Mouse (Mus musculus): Measurements from ENCODE around the gene Ulk4.

Ulk4 gene

GRCm38 (mm10) chr9:121196473-121196872, 80.5 kb downstream of the Ulk4 start:
- in situ Hi-C loops (cut with MboI, MseI), result loop anchor here (5.0 to 10.0 kb wide), 3 partner anchors 89 to 838 kb away; no protein-coding TSS in a partner anchor

GRCm38 (mm10) chr9:121195106-121195505, 81.9 kb downstream of the Ulk4 start:
- in situ Hi-C loops (cut with MboI, MseI), result loop anchor here (5.0 to 10.0 kb wide), 3 partner anchors 88 to 840 kb away; no protein-coding TSS in a partner anchor

GRCm38 (mm10) chr9:121192601-121193370, 84.2 kb downstream of the Ulk4 start:
- in situ Hi-C loops (cut with MboI, MseI), result loop anchor here in 1 of 2 experiments (10.0 kb wide), 1 partner anchor 842 kb away; no protein-coding TSS in a partner anchor

DNA sequence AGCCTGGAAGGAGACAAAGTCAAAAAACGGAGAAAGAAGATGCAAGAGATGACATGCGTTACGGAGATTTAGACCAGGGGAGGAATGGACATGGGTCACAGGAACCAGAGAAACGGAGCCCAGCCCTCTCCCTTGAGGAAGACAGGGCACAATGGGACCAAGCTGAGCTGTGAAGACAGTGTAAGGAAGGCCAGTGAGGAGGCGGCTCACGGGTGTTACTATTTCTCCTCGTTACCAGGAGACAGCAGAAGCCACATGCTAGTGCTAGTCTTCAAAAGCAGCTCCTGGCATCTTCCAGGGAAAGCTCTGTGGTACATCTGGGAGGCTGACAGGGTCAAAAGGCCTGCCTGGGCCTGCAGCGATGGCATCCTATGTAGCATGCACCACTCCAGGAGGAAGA, 89.2 kb downstream of the Ulk4 start:
- in situ Hi-C loops (cut with MboI, MseI), result no loop called here

- in situ Hi-C loops (cut with MboI, MseI), result no loop called here
Observed at GRCm38 (mm10) chr9:121185796-121186195, 91.2 kb downstream of the Ulk4 start.

DNA sequence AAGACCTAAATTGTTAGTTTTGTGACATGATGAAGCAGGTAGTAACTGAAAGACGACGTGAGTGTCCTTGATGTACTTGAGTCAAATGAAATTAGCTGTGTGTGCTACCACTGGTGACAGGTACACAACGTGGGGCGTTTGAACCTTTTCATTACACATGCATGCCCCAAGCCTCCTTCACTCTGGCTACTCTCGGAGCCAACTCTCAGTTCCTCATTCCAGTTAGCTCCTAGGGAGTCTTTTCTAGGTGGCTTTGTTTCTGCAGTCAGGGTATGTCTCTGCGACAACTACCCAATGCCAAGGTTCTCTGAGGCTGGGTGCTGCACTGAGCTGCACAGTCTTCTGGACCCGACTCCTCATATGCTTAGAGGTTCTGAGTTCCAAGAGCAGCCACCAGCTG, 100.6 kb downstream of the Ulk4 start:
- in situ Hi-C loops (cut with MboI, MseI), result no loop called here

DNA sequence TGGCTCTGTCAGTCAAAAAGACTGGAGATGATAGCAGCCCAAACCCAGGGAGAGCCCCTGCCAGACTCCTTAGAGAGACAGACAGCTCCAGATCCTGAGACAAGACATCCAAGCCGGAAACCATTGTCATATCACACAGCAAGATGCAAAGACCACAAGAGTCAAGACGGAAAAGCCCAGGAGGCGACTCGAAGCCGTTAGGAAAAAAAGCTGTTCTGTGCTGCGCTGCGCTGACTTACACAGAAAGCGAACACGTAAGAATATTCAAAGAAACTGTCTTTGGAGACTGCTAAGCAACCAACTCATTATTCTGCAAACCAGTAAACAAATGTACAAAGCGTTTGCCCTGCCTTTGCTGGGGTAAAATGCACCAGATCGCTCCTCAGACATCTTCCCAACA, 101.8 kb downstream of the Ulk4 start:
- in situ Hi-C loops (cut with MboI, MseI), result no loop called here

- in situ Hi-C loops (cut with MboI, MseI), result no loop called here
Observed at GRCm38 (mm10) chr9:121172123-121172522, 104.9 kb downstream of the Ulk4 start.

- in situ Hi-C loops (cut with MboI, MseI), result no loop called here
Observed at GRCm38 (mm10) chr9:121171609-121172008, 105.4 kb downstream of the Ulk4 start.

GRCm38 (mm10) chr9:121164607-121165006, 112.4 kb downstream of the Ulk4 start:
- in situ Hi-C loops (cut with MboI, MseI), result loop anchor here (5.0 to 10.0 kb wide), 3 partner anchors 43 to 810 kb away; no protein-coding TSS in a partner anchor

- in situ Hi-C loops (cut with MboI, MseI), result loop anchor here (5.0 to 10.0 kb wide), 3 partner anchors 45 to 812 kb away; no protein-coding TSS in a partner anchor
Observed at GRCm38 (mm10) chr9:121162789-121163188, 114.2 kb downstream of the Ulk4 start.

DNA sequence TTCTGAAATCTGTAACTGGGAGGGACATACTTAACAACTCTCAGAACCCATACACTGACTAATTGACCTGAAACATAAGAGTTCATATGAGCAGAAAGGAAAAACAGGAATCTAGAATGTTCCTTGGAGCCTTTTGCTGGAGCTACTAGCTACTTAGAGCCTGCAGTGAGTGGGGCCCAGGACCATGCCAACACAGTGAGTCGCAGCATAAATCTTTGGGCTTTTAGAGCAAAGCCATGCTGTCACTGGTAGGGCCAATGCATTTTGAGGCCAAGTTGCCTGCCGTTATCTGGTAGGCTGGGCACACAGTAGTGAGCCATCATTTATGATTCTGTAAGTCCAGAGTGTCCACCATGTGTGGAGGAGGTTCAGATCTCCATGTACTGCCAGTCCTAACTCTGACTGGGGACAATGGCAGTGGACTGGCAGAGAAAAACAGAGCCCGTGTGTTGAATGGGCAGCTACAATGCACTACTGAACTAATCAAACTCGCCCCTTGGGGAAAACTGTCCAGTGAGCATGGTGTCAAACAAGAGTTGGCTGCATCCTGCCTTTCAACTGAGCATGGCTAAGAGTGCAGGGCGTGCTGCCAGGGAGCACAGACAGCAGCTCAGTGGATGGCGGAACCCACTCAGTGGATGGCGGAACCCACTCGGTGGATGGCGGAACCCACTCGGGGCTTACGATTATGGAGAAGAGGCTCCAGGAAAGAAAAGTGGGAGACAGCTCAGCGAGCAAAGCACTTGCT, 115.0 kb downstream of the Ulk4 start:
- in situ Hi-C loops (cut with MboI, MseI), result loop anchor here (5.0 to 10.0 kb wide), 3 partner anchors 45 to 813 kb away; no protein-coding TSS in a partner anchor

DNA sequence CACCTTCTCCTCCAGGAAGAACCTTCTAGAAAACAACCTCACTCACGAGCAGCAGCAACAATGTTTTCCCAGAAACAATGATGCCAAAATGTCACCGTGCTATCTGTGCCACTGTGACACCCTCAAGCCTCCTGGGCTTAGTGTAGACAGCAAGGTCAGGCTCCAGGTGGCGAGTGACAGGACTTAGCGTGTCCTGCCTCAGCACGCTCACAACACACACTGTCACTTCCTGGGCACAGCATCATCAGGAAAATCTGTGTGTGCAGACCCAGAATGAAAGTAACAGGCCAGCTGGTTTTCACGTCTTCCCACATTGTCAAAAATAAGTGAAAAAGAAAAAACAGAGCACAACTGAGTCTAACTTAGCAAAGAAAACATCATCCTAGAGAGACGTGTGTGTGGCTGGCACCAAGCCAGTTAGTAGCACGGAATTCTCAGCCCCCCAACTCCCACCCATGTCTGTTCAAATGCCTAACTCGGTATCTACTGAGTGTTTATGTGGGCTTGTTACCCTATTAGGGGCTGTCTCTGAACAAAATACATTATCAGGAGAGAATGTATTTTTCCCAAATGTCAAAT, 120.7 kb downstream of the Ulk4 start:
- in situ Hi-C loops (cut with MboI, MseI), result loop anchor here in 1 of 2 experiments (10.0 kb wide), 1 partner anchor 1218 kb away; no protein-coding TSS in a partner anchor

DNA sequence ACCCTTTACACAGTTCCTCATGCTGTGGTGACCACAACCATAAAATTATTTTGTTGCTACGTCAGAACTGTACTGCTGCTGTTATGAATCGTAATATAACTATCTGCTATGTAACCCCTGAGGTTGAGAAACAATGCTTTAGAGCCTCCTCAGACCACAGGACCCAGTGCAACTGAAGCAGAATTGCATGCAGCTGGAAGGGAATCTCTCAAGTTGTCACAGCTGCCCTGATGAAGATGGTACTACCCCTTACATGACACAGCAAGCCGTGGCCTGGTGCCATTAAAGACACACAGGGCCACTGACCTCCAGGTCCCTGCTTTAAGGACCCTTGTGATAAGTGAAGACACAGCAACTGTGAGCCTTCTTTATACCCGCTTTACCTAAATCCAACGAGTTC, 123.7 kb downstream of the Ulk4 start:
- in situ Hi-C loops (cut with MboI, MseI), result loop anchor here in 1 of 2 experiments (10.0 kb wide), 1 partner anchor 1222 kb away; no protein-coding TSS in a partner anchor

GRCm38 (mm10) chr9:121148602-121149001, 128.4 kb downstream of the Ulk4 start:
- in situ Hi-C loops (cut with MboI, MseI), result no loop called here

DNA sequence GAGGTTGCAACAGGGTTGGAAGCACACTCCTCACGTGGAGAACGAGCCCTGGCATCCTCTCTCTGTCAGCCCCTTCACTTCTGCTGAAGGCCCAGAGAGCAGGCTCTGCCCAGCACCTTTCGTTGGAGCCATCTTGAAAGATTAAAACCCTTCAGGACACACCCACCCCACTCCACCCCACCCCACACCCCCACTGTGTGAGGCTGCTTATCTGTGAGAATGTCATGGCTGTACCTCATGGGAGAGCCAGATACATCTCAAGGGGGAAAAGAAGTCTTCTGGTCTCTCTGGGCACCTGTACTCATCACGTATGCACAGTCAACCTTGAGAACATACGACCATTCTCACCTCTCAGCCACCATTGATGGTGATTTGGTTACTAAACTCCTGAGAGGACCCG, 133.8 kb downstream of the Ulk4 start:
- in situ Hi-C loops (cut with MboI, MseI), result no loop called here

DNA sequence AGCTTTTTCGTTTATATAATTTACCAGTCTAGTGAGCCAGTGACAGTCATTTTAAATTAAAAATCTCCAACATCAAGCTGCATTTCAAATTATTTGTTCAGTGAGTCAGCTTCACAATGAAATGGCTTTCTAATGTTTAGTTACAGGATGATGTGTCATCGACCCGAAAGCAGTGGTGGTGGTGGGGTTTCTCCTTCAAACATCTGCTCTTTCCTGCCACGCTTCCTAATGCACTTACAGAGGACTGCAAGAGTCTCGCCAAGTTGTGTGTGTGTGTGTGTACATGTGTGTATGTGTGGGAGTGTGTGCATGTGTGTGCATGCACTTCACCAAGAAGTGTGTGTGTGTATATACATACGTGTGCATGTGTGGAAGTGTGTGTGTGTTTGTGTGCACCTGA, 144.4 kb downstream of the Ulk4 start:
- in situ Hi-C loops (cut with MboI, MseI), result no loop called here

GRCm38 (mm10) chr9:121129533-121129932, 147.5 kb downstream of the Ulk4 start:
- in situ Hi-C loops (cut with MboI, MseI), result no loop called here

- in situ Hi-C loops (cut with MboI, MseI), result no loop called here
Observed at GRCm38 (mm10) chr9:121128934-121129333, 148.1 kb downstream of the Ulk4 start.

DNA sequence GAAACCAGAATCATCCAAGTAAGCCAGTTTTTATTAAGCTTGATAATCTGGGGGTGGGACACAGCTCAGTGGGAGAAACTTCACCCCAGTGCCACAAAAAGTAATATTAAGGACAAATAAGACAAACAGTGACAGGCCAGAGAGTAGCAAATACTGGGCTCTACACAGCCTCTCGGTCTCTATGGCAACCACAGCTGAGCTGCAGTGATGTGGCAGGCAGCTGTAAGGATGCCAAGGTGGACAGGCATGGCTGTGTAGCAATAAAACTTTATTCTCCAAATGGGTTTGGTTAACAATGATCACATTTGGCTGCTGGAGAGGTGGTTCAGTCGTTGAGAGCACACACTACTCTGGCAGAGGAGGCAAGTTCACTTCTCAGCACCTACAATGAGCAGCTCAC, 150.0 kb downstream of the Ulk4 start:
- in situ Hi-C loops (cut with MboI, MseI), result no loop called here

DNA sequence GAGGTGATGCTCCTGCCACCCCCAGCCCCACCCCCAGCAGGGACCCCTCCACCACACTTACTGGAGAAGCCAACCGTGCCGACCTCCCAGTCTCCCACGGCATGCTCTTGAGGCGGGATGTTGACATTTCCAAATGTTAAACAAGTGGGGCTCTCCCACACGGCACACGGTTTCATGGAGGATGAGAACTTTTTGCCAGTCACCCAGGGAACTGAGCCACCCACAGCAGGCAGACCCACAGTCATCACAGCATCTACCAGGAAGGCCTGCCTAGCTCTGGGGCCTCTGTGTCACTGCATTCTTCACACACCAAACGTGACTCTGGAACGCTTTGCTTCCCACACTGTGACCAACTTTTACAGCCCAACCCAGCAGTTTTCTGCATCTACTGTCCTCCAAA, 152.3 kb downstream of the Ulk4 start:
- in situ Hi-C loops (cut with MboI, MseI), result no loop called here

DNA sequence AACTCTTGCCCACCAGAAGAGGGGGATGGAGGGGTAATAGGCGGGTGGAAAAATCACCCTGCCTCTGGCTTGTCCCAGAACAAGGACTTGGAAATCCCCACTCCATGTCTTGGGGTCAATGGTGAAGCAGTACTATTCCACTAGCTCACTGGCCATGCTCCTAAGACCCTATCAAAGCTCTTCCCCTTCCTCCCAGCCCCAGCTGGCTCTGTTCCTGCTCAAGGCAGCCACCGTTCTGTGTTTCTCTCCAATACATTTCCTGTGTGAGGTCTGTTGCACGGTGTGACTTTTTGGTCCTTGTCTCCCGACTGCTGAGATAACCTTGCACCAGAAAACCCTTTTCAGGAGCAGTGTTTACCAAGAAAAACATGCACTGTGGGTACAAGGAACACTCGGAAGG, 155.0 kb downstream of the Ulk4 start:
- in situ Hi-C loops (cut with MboI, MseI), result no loop called here

Data from T-helper 17 cell (primary cell).